Mouse (Mus musculus): ENCODE results near the gene Gm5930. TPM values are rescaled to one million over a fixed set of nuclear protein-coding genes. Genes with fewer than 3 reads are reported as not detected.
"Not testable (repeated sequence)": the region's sequence is repeated elsewhere in the genome, so short reads cannot be mapped to it uniquely, and the experiment has no call there.

Gm5930 gene
- not detected for total RNA-seq (2021)
- long read RNA-seq, experiment 1, result 0 reads
- long read RNA-seq, experiment 2, result 0 reads

GRCm38 (mm10) chr14:44338484-44338883 lies at the start of gene Gm5930:
Gm5930 (minus strand) TSS chr14:44338584.
- H3K27ac ChIP-seq; DNase-seq (ENCODE audit: low spot score in 2 of 2); H3K4me3 ChIP-seq: not testable (repeated sequence)

- not testable (repeated sequence) for DNase-seq (ENCODE audit: low spot score in 2 of 2); H3K27ac ChIP-seq; H3K4me3 ChIP-seq
Measured at GRCm38 (mm10) chr14:44384233-44384632, 45.8 kb upstream of the Gm5930 start.

GRCm38 (mm10) chr14:44365057-44365456 lies 26.7 kb upstream of the Gm5930 start, which contains the start of gene Gm8229:
Gm8229 (plus strand) TSS chr14:44365357.
- not testable (repeated sequence) for DNase-seq (ENCODE audit: low spot score in 2 of 2)

GRCm38 (mm10) chr14:44362301-44362700 lies 23.9 kb upstream of the Gm5930 start:
- DNase-seq (ENCODE audit: low spot score in 2 of 2); H3K4me3 ChIP-seq; H3K27ac ChIP-seq: not testable (repeated sequence)
- peak; percentile 64 for TF ChIP-seq CTCF (conservative IDR thresholded peaks at IDR 0.05)

More at GRCm38 (mm10) chr14:44365057-44365456, 26.7 kb upstream of the Gm5930 start, which contains the start of gene Gm8229:
- H3K27ac ChIP-seq, H3K4me3 ChIP-seq: not testable (repeated sequence)

- not testable (repeated sequence) for H3K27ac ChIP-seq; H3K4me3 ChIP-seq; DNase-seq (ENCODE audit: low spot score in 2 of 2)
- TF ChIP-seq CTCF (conservative IDR thresholded peaks at IDR 0.05), result peak; percentile 39
Measured at GRCm38 (mm10) chr14:44361416-44361815, 23.0 kb upstream of the Gm5930 start.

GRCm38 (mm10) chr14:44312049-44312448 lies 26.3 kb downstream of the Gm5930 start:
- DNase-seq (ENCODE audit: low spot score in 2 of 2); H3K27ac ChIP-seq; H3K4me3 ChIP-seq: not testable (repeated sequence)

GRCm38 (mm10) chr14:44285280-44285679 lies 53.1 kb downstream of the Gm5930 start, which contains the start of gene Gm8220:
Gm8220 (plus strand) TSS chr14:44285580.
- DNase-seq (ENCODE audit: low spot score in 2 of 2); H3K27ac ChIP-seq: not testable (repeated sequence)

More at GRCm38 (mm10) chr14:44285280-44285679, 53.1 kb downstream of the Gm5930 start, which contains the start of gene Gm8220:
- H3K4me3 ChIP-seq, result not testable (repeated sequence)

Other genes starting within 250 kb of the Gm5930 start
- gene Ear2, start 235.9 kb downstream of the Gm5930 start, total RNA-seq (2021), result not detected
- not detected for gene Gm3327, start 214.7 kb downstream of the Gm5930 start, total RNA-seq (2021)
- gene Gm8212, start 140.9 kb downstream of the Gm5930 start, total RNA-seq (2021), result not detected
- gene 4930503E14Rik, start 125.3 kb downstream of the Gm5930 start, total RNA-seq (2021), result not detected
- not detected for gene Gm8220, start 53.0 kb downstream of the Gm5930 start, total RNA-seq (2021)
- not detected for gene Gm8229, start 26.8 kb upstream of the Gm5930 start, total RNA-seq (2021)
- gene Gm3371, start 72.1 kb upstream of the Gm5930 start, total RNA-seq (2021), result not detected
- gene Gm8232, start 95.1 kb upstream of the Gm5930 start, total RNA-seq (2021), result not detected
- gene BC061237, start 153.9 kb upstream of the Gm5930 start, total RNA-seq (2021), result not detected
- gene Gm17093, start 179.7 kb upstream of the Gm5930 start, total RNA-seq (2021), result not detected
- gene Gm8247, start 244.6 kb upstream of the Gm5930 start, total RNA-seq (2021), result not detected

All from layer of hippocampus, adult 2 months (tissue).